28 mouse cellular contexts compared by ENCODE assay signal in the genomic region with DNA sequence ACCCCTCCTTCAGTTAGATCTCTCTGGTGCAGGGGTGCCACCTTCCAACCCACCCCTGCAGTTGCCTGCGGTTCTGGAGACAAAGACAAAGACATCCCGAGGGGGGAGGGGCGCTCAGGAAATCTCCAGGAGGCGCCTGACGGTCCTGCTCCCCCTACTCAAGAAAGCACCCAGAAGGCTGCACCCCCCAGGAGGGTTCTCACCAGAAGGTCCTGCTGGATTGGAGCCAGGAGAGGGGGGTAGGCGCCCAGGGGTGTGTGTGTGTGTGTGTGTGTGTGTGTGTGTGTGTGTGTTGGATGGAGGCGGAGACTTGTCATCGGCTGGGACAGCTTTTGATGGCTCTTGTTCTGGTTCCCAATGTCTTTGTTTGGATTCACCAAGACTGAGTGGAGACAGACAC. TPM values are rescaled to one million over a fixed set of nuclear protein-coding genes. Genes with fewer than 3 reads are reported as not detected.
DNase-seq lines count a peak whose midpoint lies in the region; ATAC-seq and TF ChIP-seq lines count a peak whose summit lies in the region.
"Had no signal": no experiment of that assay in that cellular context is flagged by ENCODE, and none has a peak within 500 bp of the region (broad histone marks: within the 10 kb centered on the region; RNA-seq: fewer than 3 reads in every experiment).

No protein-coding gene starts in this region.

- H3K36me3 ChIP-seq in forebrain, embryonic 13.5 days (ENCODE audit: poor library complexity, severe bottlenecking), result no peaks in the 10 kb centered on the region
- no peaks in the 10 kb centered on the region for H3K36me3 ChIP-seq in forebrain, embryonic 11.5 days (ENCODE audit: control insufficient read depth, insufficient read depth, low read length)
- H3K36me3 ChIP-seq in E14TG2a.4 (ENCODE audit: insufficient read depth, low read length), result no peaks in the 10 kb centered on the region
- H3K36me3 ChIP-seq in forebrain, postnatal 0 days (ENCODE audit: insufficient read depth), result no peaks in the 10 kb centered on the region
- no peaks in the 10 kb centered on the region for H3K36me3 ChIP-seq in kidney, embryonic 14.5 days (ENCODE audit: control insufficient read depth, insufficient read depth, low read length)
- H3K36me3 ChIP-seq: heart, embryonic 10.5 days; heart, embryonic 15.5 days; hindbrain, embryonic 12.5 days; limb, embryonic 12.5 days; liver, embryonic 15.5 days; midbrain, embryonic 13.5 days; neural tube, embryonic 13.5 days had no signal

- peaks cover 80% of the 10 kb centered on the region for H3K4me1 ChIP-seq in forebrain, embryonic 13.5 days
- H3K4me1 ChIP-seq in forebrain, embryonic 11.5 days (replicated peaks; ENCODE audit: control insufficient read depth, insufficient read depth, low read length), result peaks cover 14% of the 10 kb centered on the region
- peaks cover 74% of the 10 kb centered on the region for H3K4me1 ChIP-seq in E14TG2a.4 (replicated peaks; ENCODE audit: low read depth, low read length)
- peaks cover 22% of the 10 kb centered on the region for H3K4me1 ChIP-seq in forebrain, postnatal 0 days (ENCODE audit: insufficient read depth)
- H3K4me1 ChIP-seq in kidney, embryonic 14.5 days (ENCODE audit: control insufficient read depth, insufficient read depth, low read length), result peaks cover 31% of the 10 kb centered on the region

- TF ChIP-seq POLR2A in brain, embryonic 14.5 days (IDR thresholded peaks at IDR 0.05; ENCODE audit: borderline replicate concordance, extremely low read depth, insufficient read depth, insufficient read length, poor library complexity, severe bottlenecking), result no peak

- 54% methylated on average over 8 of the region's 8 CpGs for WGBS in forebrain, embryonic 13.5 days
- 67% methylated on average over 8 of the region's 8 CpGs for WGBS in forebrain, embryonic 11.5 days
- 44% methylated on average over 8 of the region's 8 CpGs for WGBS in forebrain, postnatal 0 days
- WGBS in kidney, embryonic 14.5 days, result 74% methylated on average over 8 of the region's 8 CpGs

- no peaks in the 10 kb centered on the region for H3K9me3 ChIP-seq in forebrain, embryonic 13.5 days (replicated peaks)
- H3K9me3 ChIP-seq in forebrain, embryonic 11.5 days (ENCODE audit: control insufficient read depth, low read length), result no peaks in the 10 kb centered on the region
- peaks cover 9% of the 10 kb centered on the region for H3K9me3 ChIP-seq in E14TG2a.4 (ENCODE audit: low read length)
- H3K9me3 ChIP-seq in forebrain, postnatal 0 days (ENCODE audit: low read length), result no peaks in the 10 kb centered on the region
- H3K9me3 ChIP-seq in kidney, embryonic 14.5 days (ENCODE audit: control insufficient read depth, low read length), result no peaks in the 10 kb centered on the region
- H3K9me3 ChIP-seq: heart, embryonic 10.5 days; heart, embryonic 15.5 days; limb, embryonic 12.5 days; liver, embryonic 15.5 days; midbrain, embryonic 13.5 days; neural tube, embryonic 13.5 days had no signal

- TF ChIP-seq CTCF in E14TG2a.4 (conservative IDR thresholded peaks at IDR 0.05; ENCODE audit: low read length), result no peak
- TF ChIP-seq CTCF in brain, embryonic 14.5 days (IDR thresholded peaks at IDR 0.05; ENCODE audit: borderline replicate concordance, extremely low read depth, insufficient read depth, insufficient read length), result no peak
- TF ChIP-seq CTCF in forebrain, postnatal 0 days (IDR thresholded peaks at IDR 0.05; ENCODE audit: low read depth), result no peak

- H3K4me3 ChIP-seq in forebrain, embryonic 13.5 days, result no peak overlapping the region
- no peak overlapping the region for H3K4me3 ChIP-seq in forebrain, embryonic 11.5 days (ENCODE audit: low read depth, low read length)
- 0 out of 2 replicates have a peak overlapping the region, but pooled peaks have one; percentile 4 for H3K4me3 ChIP-seq in E14TG2a.4 (replicated peaks; ENCODE audit: low read length)
- no peak overlapping the region for H3K4me3 ChIP-seq in forebrain, postnatal 0 days (ENCODE audit: low read depth, low read length)
- H3K4me3 ChIP-seq in kidney, embryonic 14.5 days (ENCODE audit: low read length), result no peak overlapping the region
- H3K4me3 ChIP-seq: erythroblast, embryonic 14.5 days; heart, embryonic 10.5 days; heart, embryonic 15.5 days; hindbrain, embryonic 12.5 days; limb, embryonic 12.5 days; liver, embryonic 15.5 days; midbrain, embryonic 13.5 days; neural tube, embryonic 13.5 days had no signal

- no peak overlapping the region for H3K9ac ChIP-seq in forebrain, embryonic 13.5 days
- H3K9ac ChIP-seq in forebrain, embryonic 11.5 days (ENCODE audit: low read length), result no peak overlapping the region
- no peak overlapping the region for H3K9ac ChIP-seq in forebrain, postnatal 0 days
- no peak overlapping the region for H3K9ac ChIP-seq in kidney, embryonic 14.5 days (ENCODE audit: low read depth, low read length)
- H3K9ac ChIP-seq: heart, embryonic 15.5 days; hindbrain, embryonic 12.5 days; limb, embryonic 12.5 days; liver, embryonic 15.5 days; lung, embryonic 14.5 days; midbrain, embryonic 13.5 days; neural tube, embryonic 13.5 days had no signal

- H3K27ac ChIP-seq in forebrain, embryonic 13.5 days, result peak overlapping the region; percentile 78
- H3K27ac ChIP-seq in forebrain, embryonic 11.5 days (ENCODE audit: low read depth, low read length), result no peak overlapping the region
- peak overlapping the region; percentile 40; the same call in 1 of the 2 replicates for H3K27ac ChIP-seq in forebrain, postnatal 0 days (ENCODE audit: low read depth, low read length)
- no peak overlapping the region for H3K27ac ChIP-seq in kidney, embryonic 14.5 days (ENCODE audit: low read depth, low read length)
- H3K27ac ChIP-seq: heart, embryonic 15.5 days; hindbrain, embryonic 12.5 days; limb, embryonic 12.5 days; liver, embryonic 15.5 days; midbrain, embryonic 13.5 days; neural tube, embryonic 13.5 days had no signal

- 0 out of 2 replicates have a peak, but pooled peaks cover 3% of the 10 kb centered on the region for H3K27me3 ChIP-seq in forebrain, embryonic 13.5 days
- H3K27me3 ChIP-seq in forebrain, embryonic 11.5 days (ENCODE audit: control insufficient read depth, insufficient read depth, low read length), result no peaks in the 10 kb centered on the region
- peaks cover 34% of the 10 kb centered on the region for H3K27me3 ChIP-seq in E14TG2a.4 (ENCODE audit: insufficient read depth, low read length)
- H3K27me3 ChIP-seq in forebrain, postnatal 0 days (ENCODE audit: insufficient read depth, low read length), result no peaks in the 10 kb centered on the region
- peaks cover 8% of the 10 kb centered on the region; the same call in 1 of the 2 replicates for H3K27me3 ChIP-seq in kidney, embryonic 14.5 days (ENCODE audit: control insufficient read depth, insufficient read depth, low read length)
- H3K27me3 ChIP-seq: heart, embryonic 15.5 days had no signal

- no peak overlapping the region for H3K4me2 ChIP-seq in forebrain, embryonic 13.5 days
- H3K4me2 ChIP-seq in forebrain, embryonic 11.5 days (ENCODE audit: low read depth, low read length, severe bottlenecking), result no peak overlapping the region
- no peak overlapping the region for H3K4me2 ChIP-seq in forebrain, postnatal 0 days (ENCODE audit: low read depth)
- H3K4me2 ChIP-seq in kidney, embryonic 14.5 days (replicated peaks; ENCODE audit: low read depth, low read length), result no peak overlapping the region
- H3K4me2 ChIP-seq: heart, embryonic 15.5 days; hindbrain, embryonic 12.5 days; limb, embryonic 12.5 days; liver, embryonic 15.5 days; lung, embryonic 14.5 days; midbrain, embryonic 13.5 days; neural tube, embryonic 13.5 days had no signal

- DNase-seq in forebrain, embryonic 11.5 days (ENCODE audit: low spot score), result no peak
- DNase-seq in brain, embryonic 14.5 days (ENCODE audit: low read depth), result peak; percentile 87
- no peak for DNase-seq in forebrain, postnatal 0 days
- DNase-seq in adrenal gland, postnatal 10 days, result no peak
- DNase-seq: adrenal gland, adult 2 months; cerebellum, adult 11 months; cerebellum, adult 9-10 months; cerebellum, postnatal 36 days; gastrocnemius, postnatal 25 days; heart, adult 11 months; kidney, adult 8-10 months; kidney, postnatal 10 days; lung, embryonic 14.5 days; lung, postnatal 36 days; thymus, postnatal 14 days had no signal

- 0 out of 2 replicates have a peak, but pooled peaks have one; percentile 20 for ATAC-seq in forebrain, embryonic 13.5 days
- no peak for ATAC-seq in forebrain, embryonic 11.5 days (replicated peaks; ENCODE audit: low FRiP score)
- no peak for ATAC-seq in forebrain, postnatal 0 days
- no peak for ATAC-seq in kidney, embryonic 14.5 days (ENCODE audit: low FRiP score, low TSS enrichment)
- ATAC-seq: activated CD4-positive, CD25-positive, alpha-beta regulatory T cell, adult 4 months; intestine, embryonic 16.5 days; midbrain, embryonic 13.5 days had no signal

RNA-seq across cellular contexts. Expression of gene Aldh1b1, which starts 39.4 kb away (rescaled TPM):
- polyA plus RNA-seq in forebrain, embryonic 13.5 days (2015; fragmentation: Nextera tagmentation; extraction: Ambion mirVana), result 14.7 and 17.6 TPM in 2 replicates
- polyA plus RNA-seq in forebrain, embryonic 11.5 days (2014; fragmentation: Nextera tagmentation; extraction: Ambion mirVana), result 5.0 and 5.2 TPM in 2 replicates
- 9.8 and 11.4 TPM in 2 replicates for polyA plus RNA-seq in brain, embryonic 14.5 days (2012; rRNA removed)
- 56.4 and 57.6 TPM in 2 replicates for total RNA-seq in forebrain, postnatal 0 days (2014; rRNA removed)
- polyA plus RNA-seq in forebrain, postnatal 0 days (2015; fragmentation: Nextera tagmentation; extraction: Ambion mirVana), result 37.1 and 39.2 TPM in 2 replicates
- 2.0 and 2.2 TPM in 2 replicates for polyA plus RNA-seq in kidney, embryonic 14.5 days (2014; fragmentation: Nextera tagmentation; extraction: Ambion mirVana)
- total RNA-seq in adrenal gland, postnatal 10 days (2021), result 10 to 100 TPM; 22.1 to 28.1 TPM

Comparison
In these comparisons a context has a peak if more than half of its experiments do, and no peak if none do; other contexts are left out.
1. H3K27ac ChIP-seq: peak in forebrain, embryonic 13.5 days (single experiment) and forebrain, postnatal 0 days (single experiment); none in forebrain, embryonic 11.5 days (single experiment) and kidney, embryonic 14.5 days (single experiment).